Mouse (Mus musculus) kidney, adult 2 months (tissue): Measurements from ENCODE around the gene Cnpy2. TPM values are rescaled to one million over a fixed set of nuclear protein-coding genes. Genes with fewer than 3 reads are reported as not detected.

Source experiments
- DNase-seq: peaks from one replicate; pipeline ENCODE4 v3.0.0; 2021
- H3K27ac ChIP-seq: fragments of 200-500 bp; 2 replicates; pipeline ENCODE4 v1.5.1; 2012; ENCODE audit warnings: low read depth, low read length, control low read depth, inconsistent platforms; ENCODE audit not compliant: insufficient read depth
- H3K27me3 ChIP-seq: fragments of 200-500 bp; replicated peaks from 2 replicates; pipeline ENCODE4 v1.6.1; 2012; ENCODE audit warnings: mild to moderate bottlenecking, moderate library complexity, low read length, inconsistent platforms; ENCODE audit not compliant: control insufficient read depth, insufficient read depth
- H3K36me3 ChIP-seq: fragments of 200-500 bp; 2 replicates; pipeline ENCODE4 v1.6.1; 2012; ENCODE audit warnings: mild to moderate bottlenecking, moderate library complexity, low read length, inconsistent platforms; ENCODE audit not compliant: control insufficient read depth, insufficient read depth
- H3K4me1 ChIP-seq: fragments of 200-500 bp; 2 replicates; pipeline ENCODE4 v1.6.1; 2011; ENCODE audit warnings: low read length; ENCODE audit not compliant: control insufficient read depth, insufficient read depth
- H3K4me3 ChIP-seq: fragments of 200-500 bp; 2 replicates; pipeline ENCODE4 v1.5.1; 2011; ENCODE audit warnings: mild to moderate bottlenecking, low read depth, low read length, control low read depth; ENCODE audit not compliant: insufficient read depth
- CTCF ChIP-seq: fragments of 200-500 bp; conservative IDR thresholded peaks from 2 replicates; pipeline ENCODE4 v1.5.1; 2011; ENCODE audit warnings: low read depth, mild to moderate bottlenecking, control low read depth, low read length, moderate library complexity, mixed read lengths; ENCODE audit not compliant: insufficient read depth, insufficient read length
- POLR2A ChIP-seq: fragments of 200-500 bp; IDR thresholded peaks from one replicate; pipeline ENCODE4 v1.6.1; 2011; ENCODE audit warnings: low read depth, low read length, control low read depth
- WGBS: fragments of 180-500 bp; shearing (Covaris S2); methylation state at CpG from one replicate; pipeline ENCODE4 v1.1.7; 2018; 5-methylcytosine and 5-hydroxymethylcytosine counted together
- polyA plus RNA-seq: library from polyadenylated mRNA; depleted of rRNA; stranded (reverse); fragments of >200 nt; gene quantifications from 2 replicates; pipeline ENCODE4 v1.2.3, GENCODE M21; 2012

Cnpy2 gene
- polyA plus RNA-seq, 1 experiment: 118 TPM

DNA sequence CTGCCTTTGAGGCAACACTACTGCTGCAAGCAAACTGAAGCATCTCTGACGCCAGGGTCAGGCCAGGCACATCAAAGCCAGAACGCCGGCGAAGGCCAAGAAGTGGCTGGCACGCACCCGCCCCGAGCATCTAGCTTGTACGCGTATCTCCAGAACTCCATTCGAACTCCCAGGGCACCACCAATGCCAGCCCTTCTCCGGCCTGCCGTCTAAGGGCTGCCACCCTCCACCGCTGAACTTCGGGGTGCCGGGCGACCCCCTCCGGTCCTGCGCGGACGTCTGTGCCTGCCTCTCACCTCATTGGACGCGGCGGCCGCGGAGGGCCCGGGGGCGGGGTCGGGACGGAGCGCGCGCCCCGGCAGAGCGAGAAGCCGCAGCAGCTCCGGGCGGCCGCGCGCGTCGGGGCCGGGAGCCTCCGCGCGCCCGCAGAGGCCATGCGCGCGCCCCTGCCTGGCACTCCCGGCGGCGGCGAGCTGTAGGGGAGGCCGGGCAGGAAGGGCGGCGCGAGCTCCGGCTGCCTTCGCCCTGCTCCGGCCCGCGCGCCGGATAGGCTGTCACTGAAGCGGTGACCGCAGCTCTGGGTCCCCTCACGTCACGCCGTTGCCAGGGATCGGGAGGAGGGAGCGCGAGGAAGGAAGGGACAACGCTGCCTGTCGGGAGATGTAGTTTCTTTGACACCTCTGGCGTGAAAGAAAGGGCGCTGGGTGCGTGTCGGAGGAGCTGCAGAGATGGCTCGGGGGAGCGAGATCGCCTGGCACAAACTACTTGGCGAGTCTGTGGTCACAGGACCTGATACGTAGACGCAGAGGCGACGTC is 46.4 kb downstream of the Cnpy2 start, which contains the start of gene Coq10a:
TSS of gene Coq10a (minus strand) at position 596 of the 816 bp plus-strand sequence.
- DNase-seq: peak; percentile 96

DNA sequence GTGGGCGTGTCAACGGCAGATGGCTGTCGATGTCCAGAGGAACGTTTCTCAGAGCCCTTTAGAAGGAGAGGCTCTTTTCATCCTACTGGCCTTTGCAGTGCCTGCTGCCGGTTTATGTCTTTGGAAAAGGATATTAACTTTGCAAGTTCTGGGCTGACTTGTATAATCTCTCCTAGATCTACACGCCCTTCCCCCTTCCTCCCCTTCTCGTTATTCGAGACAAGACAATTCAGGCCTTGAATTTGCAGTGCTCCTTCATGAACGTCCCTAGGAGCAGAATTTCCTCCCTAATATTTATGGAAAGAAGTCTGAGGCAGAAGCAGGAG is 46.9 kb downstream of the Cnpy2 start:
- Histone ChIP-seq H3K36me3 (no peaks in the 10 kb centered on the region), H3K27ac (peak overlapping the region; percentile 54), H3K27me3 (no peaks in the 10 kb centered on the region), H3K4me1 (peaks cover 10% of the 10 kb centered on the region), H3K4me3 (peak overlapping the region; percentile 75)
- TF ChIP-seq CTCF: no peak
- TF ChIP-seq POLR2A: no peak
- WGBS: 4% methylated on average over 9 of the region's 9 CpGs
- no peak for DNase-seq

More for the DNA sequence above, 46.4 kb downstream of the Cnpy2 start, which contains the start of gene Coq10a:
- TF ChIP-seq POLR2A (peak; percentile 83), CTCF (no peak)
- no peaks in the 10 kb centered on the region for H3K27me3 ChIP-seq
- H3K36me3 ChIP-seq: no peaks in the 10 kb centered on the region
- H3K4me1 ChIP-seq: peaks cover 10% of the 10 kb centered on the region
- peak within 1 kb of the TSS; percentile 75 for H3K4me3 ChIP-seq
- WGBS: 2% methylated on average over 72 of the region's 87 CpGs
- peak within 1 kb of the TSS; percentile 80 for H3K27ac ChIP-seq

DNA sequence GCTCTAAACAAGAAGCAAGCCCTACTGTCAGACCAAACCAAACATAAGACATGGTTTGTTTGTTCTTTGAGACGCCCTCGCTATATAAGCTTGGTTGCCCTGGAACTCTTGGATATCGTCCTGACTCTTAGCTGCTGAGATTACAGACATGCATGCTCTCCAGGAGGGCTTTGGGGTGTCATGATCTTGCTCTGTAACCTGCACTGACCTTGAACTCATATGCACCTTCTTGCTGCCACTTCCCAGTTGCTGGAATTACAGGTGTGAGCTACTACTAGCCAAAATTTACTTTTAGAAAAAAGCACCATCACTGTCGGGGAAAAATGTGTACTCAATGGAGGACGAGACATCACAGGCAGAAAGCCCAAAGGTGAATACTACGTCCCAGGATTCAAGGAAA is 47.3 kb downstream of the Cnpy2 start:
- H3K4me1 ChIP-seq: peaks cover 10% of the 10 kb centered on the region
- 0 out of 2 replicates have a peak overlapping the region, but pooled peaks have one; percentile 75 for H3K4me3 ChIP-seq
- TF ChIP-seq POLR2A (no peak), CTCF (no peak)

DNA sequence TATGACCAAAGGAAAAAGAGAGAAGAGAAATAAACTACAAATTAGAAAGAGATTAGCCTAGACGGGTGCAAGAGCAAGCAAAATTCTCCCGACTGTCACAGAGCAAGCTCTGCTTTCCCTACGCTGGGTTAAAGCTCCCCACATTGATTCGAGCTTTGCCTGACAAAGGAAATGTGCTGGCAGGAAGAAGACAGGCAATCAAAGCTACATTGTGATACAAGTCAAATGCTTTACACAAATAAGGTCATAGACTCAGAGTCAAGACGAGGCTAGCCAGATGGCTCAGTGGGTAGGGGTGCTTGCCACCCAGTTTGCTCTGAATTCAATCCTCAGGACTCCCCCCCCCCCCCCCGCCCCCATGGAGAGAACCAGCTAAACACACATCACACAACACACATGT is 47.8 kb downstream of the Cnpy2 start:
- DNase-seq: no peak
- WGBS: 78% methylated on average over 6 of the region's 6 CpGs
- no peak overlapping the region for H3K4me3 ChIP-seq
- H3K27me3 ChIP-seq: no peaks in the 10 kb centered on the region
- no peak for TF ChIP-seq POLR2A
- no peak for TF ChIP-seq CTCF
- peaks cover 10% of the 10 kb centered on the region for H3K4me1 ChIP-seq
- no peaks in the 10 kb centered on the region for H3K36me3 ChIP-seq
- no peak overlapping the region for H3K27ac ChIP-seq

More for the DNA sequence above, 47.3 kb downstream of the Cnpy2 start:
- H3K36me3 ChIP-seq: no peaks in the 10 kb centered on the region
- H3K27me3 ChIP-seq: no peaks in the 10 kb centered on the region
- 87% methylated on average over 6 of the region's 6 CpGs for WGBS
- H3K27ac ChIP-seq: peak overlapping the region; percentile 54
- DNase-seq: no peak

DNA sequence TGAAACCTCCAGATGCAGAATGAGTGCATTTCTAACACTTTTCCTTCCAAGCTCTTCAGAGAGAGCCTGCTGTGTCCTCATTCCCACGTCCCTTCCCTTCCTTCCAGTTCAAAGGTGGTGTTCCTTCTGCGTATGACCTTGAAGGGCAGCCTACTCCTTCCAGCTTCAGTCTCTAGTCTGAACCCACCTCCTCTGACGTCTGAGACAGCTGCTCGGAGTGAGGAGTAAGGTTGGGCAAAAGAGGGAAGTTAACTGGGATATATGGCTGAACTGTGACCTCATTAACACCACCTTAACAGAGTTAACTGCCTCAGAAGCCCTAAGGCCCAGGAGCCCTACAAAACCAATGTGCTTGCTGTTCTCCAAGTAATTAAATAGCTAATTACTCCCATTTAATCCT is 48.3 kb downstream of the Cnpy2 start:
- no peaks in the 10 kb centered on the region for H3K27me3 ChIP-seq
- peaks cover 10% of the 10 kb centered on the region for H3K4me1 ChIP-seq
- H3K27ac ChIP-seq: peak overlapping the region; percentile 17; the same call in 1 of the 2 replicates
- DNase-seq: no peak
- TF ChIP-seq POLR2A: no peak
- TF ChIP-seq CTCF: no peak
- H3K36me3 ChIP-seq: no peaks in the 10 kb centered on the region
- H3K4me3 ChIP-seq: no peak overlapping the region
- WGBS: 29% methylated on average over 4 of the region's 4 CpGs

DNA sequence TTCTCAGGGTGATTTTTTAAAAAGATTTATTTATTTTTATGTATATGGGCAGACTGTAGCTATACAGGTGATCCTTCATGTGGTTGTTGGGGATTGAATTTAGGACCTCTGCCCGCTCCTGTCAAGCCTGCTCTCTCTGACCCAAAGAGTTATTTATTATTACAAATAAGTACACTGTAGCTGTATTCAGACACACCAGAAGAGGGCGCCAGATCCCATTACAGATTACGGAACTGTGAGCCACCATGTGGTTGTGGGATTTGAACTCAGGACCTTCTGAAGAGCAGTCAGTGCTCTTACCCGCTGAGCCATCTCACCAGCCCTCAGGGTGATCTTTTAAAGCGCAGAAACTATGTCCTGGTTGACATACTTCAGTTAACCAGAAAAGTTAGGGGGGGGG is 49.9 kb downstream of the Cnpy2 start:
- Histone ChIP-seq H3K4me1 (peaks cover 16% of the 10 kb centered on the region), H3K36me3 (no peaks in the 10 kb centered on the region), H3K27me3 (no peaks in the 10 kb centered on the region), H3K4me3 (no peak overlapping the region), H3K27ac (no peak overlapping the region)
- 76% methylated on average over 5 of the region's 5 CpGs for WGBS
- DNase-seq: no peak
- no peak for TF ChIP-seq POLR2A
- peak; percentile 15; the same call in 1 of the 2 replicates for TF ChIP-seq CTCF

DNA sequence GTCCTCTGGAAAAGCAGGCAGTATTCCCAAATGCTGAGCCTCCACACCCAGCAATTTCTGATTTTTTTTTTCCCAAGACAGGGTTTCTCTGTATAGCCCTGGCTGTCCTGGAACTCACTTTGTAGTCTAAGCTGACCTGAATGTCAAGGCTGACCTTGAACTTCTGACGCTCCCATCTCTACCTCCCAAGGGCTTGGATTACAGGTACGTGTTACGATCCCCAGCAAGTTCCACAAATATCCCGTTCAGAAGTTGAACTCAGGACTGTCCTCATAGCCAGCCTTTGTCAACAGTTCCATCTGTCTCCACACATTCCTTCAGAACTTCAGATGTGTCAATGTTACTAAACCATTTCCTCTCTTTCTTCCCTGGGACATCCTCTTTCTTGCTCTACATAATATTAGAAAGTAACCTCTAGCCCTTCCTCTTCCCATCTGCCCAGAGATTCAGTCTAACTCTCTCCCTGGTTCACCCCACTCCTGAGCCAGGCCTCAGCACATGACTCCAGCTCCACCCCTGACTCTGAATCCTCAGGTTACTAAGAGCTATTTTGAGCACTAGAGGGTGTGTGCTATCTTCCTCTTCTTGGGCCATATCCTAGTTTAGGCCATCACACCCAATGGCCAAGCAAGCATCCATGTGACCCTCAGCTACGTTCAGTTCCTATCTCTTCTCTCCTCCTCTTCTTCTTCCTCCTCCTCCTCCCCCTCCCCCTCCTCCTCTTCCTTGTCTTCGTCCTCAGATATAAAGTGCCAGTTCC is 50.9 kb downstream of the Cnpy2 start:
- Histone ChIP-seq H3K36me3 (no peaks in the 10 kb centered on the region), H3K27me3 (no peaks in the 10 kb centered on the region), H3K27ac (no peak overlapping the region), H3K4me3 (no peak overlapping the region), H3K4me1 (peaks cover 15% of the 10 kb centered on the region)
- WGBS: 55% methylated on average over 6 of the region's 6 CpGs
- DNase-seq: no peak
- TF ChIP-seq CTCF (no peak), POLR2A (no peak)
